Mouse (Mus musculus) embryonic facial prominence, embryonic 11.5 days (tissue): ENCODE measurements at regions not wholly inside any gene's neighbourhood (a gene's known extent, or its start where the extent isn't known, plus 50 kb on each side); places are given as distances from the start of the nearest gene placed in this dataset.

Experiments used
- ATAC-seq: fragments of 200-750 bp; cut with Nextera tagmentation; replicated peaks from 2 replicates; pipeline ENCODE4 v1.8.0; 2017; ENCODE audit warnings: low read depth; ENCODE audit not compliant: insufficient number of reproducible peaks, low FRiP score, low TSS enrichment
- DNase-seq: peaks from one replicate; pipeline ENCODE4 v3.0.0-alpha.2; 2015; ENCODE audit warnings: low spot score
- H3K27ac ChIP-seq: fragments of 300-500 bp; sonication (generic); replicated peaks from 2 replicates; pipeline ENCODE4 v1.5.1; 2014; ENCODE audit warnings: mild to moderate bottlenecking, low read depth, low read length, control low read depth
- H3K27me3 ChIP-seq: fragments of 300-500 bp; sonication (generic); 2 replicates; pipeline ENCODE4 v1.6.1; 2014; ENCODE audit warnings: mild to moderate bottlenecking, low read length, moderate library complexity, mixed read lengths; ENCODE audit not compliant: control insufficient read depth, insufficient read depth
- H3K36me3 ChIP-seq: fragments of 300-500 bp; sonication (generic); replicated peaks from 2 replicates; pipeline ENCODE4 v1.6.1; 2014; ENCODE audit warnings: low read depth, mild to moderate bottlenecking, low read length, moderate library complexity, mixed read lengths; ENCODE audit not compliant: control insufficient read depth, insufficient read depth
- H3K4me1 ChIP-seq: fragments of 300-500 bp; sonication (generic); 2 replicates; pipeline ENCODE4 v1.6.1; 2014; ENCODE audit warnings: low read length, mixed read lengths; ENCODE audit not compliant: control insufficient read depth, insufficient read depth
- H3K4me2 ChIP-seq: fragments of 300-500 bp; sonication (generic); 2 replicates; pipeline ENCODE4 v1.6.1; 2014; ENCODE audit warnings: low read depth, mild to moderate bottlenecking, control low read depth, low read length, moderate library complexity
- H3K4me3 ChIP-seq: fragments of 300-500 bp; sonication (generic); 2 replicates; pipeline ENCODE4 v1.5.1; 2014; ENCODE audit warnings: low read depth, low read length, control low read depth
- H3K9ac ChIP-seq: fragments of 300-500 bp; sonication (generic); replicated peaks from 2 replicates; pipeline ENCODE4 v1.6.1; 2014; ENCODE audit warnings: mild to moderate bottlenecking, control low read depth, low read length
- H3K9me3 ChIP-seq: fragments of 300-500 bp; sonication (generic); replicated peaks from 2 replicates; pipeline ENCODE4 v1.6.1; 2016; ENCODE audit warnings: mild to moderate bottlenecking, low read length, inconsistent platforms, mixed read lengths; ENCODE audit not compliant: control insufficient read depth
- WGBS: fragments of 180-500 bp; shearing (Covaris S2); extraction: QIAGEN DNeasy Blood & Tissue Kit; methylation state at CpG from one replicate; pipeline ENCODE4 v1.1.7; 2014; 5-methylcytosine and 5-hydroxymethylcytosine counted together

GRCm38 (mm10) chr14:113012320-113013244 is 301.8 kb upstream of the Tpm3-rs7 start:
- Histone ChIP-seq H3K27ac (no peak overlapping the region), H3K9me3 (no peaks in the 10 kb centered on the region), H3K9ac (no peak overlapping the region), H3K36me3 (no peaks in the 10 kb centered on the region), H3K4me1 (no peaks in the 10 kb centered on the region), H3K4me2 (no peak overlapping the region), H3K27me3 (no peaks in the 10 kb centered on the region), H3K4me3 (no peak overlapping the region)
- 57% methylated on average over 1 of the region's 1 CpGs for WGBS
- DNase-seq (peak; percentile 39), ATAC-seq (0 out of 2 replicates have a peak, but pooled peaks have one; percentile 52)

DNA sequence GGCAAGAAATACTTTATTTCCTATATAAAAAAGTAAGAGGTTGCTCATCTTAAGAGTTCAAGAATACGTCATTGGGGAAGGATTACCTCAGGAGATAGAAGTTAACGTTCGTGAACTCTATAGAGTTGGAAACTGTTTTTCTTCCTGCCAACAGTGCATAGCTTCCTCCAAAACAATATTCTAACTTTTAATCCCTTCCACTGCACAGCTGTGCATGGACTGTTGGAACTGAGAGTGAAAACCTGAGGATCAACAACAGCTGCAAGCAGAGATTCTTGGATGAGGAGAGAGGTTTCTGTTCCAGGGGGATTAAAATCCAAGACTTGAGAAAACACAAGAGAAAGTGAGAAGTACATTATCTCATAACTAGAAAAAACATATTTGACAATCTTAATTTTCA is 288.2 kb upstream of the Tpm3-rs7 start:
- WGBS, result 90% methylated on average over 3 of the region's 3 CpGs
- DNase-seq, result no peak
- Histone ChIP-seq H3K27me3 (no peaks in the 10 kb centered on the region), H3K4me2 (no peak overlapping the region), H3K4me3 (no peak overlapping the region), H3K36me3 (no peaks in the 10 kb centered on the region), H3K9ac (no peak overlapping the region), H3K27ac (no peak overlapping the region), H3K4me1 (no peaks in the 10 kb centered on the region), H3K9me3 (no peaks in the 10 kb centered on the region)
- ATAC-seq, result no peak
